Mouse (Mus musculus): ENCODE results near the gene Cnot3. TPM values are rescaled to one million over a fixed set of nuclear protein-coding genes. Genes with fewer than 3 reads are reported as not detected.

The Cnot3 gene
- polyA plus RNA-seq, 1 experiment from 2014 or later: 47.3 TPM

DNA sequence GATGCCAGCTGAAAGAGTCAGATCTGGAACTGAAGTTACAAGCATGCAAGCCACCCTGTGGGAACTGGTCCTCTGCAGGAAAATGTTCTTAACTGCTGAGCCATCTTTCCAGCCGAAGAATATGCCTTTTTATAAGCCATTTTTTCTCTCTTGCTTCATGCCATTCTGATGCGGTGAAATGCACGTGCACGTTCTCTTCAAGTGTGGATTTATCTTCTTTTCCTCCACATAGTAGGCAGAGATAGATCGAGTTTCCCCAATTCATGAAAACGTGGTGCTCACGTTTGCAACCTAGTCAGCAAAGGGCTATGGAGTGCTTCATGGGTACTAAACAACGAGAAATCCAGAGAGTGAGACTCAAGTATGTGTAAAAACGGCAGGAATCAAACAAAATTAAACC is 1.2 kb upstream of the Cnot3 start:
- no peak overlapping the region; the same call in 1 of the 2 replicates for H3K9ac ChIP-seq (replicated peaks; ENCODE audit: low read depth, low read length)
- peak overlapping the region; percentile 76 for H3K4me2 ChIP-seq (ENCODE audit: low read length)
- 23% methylated on average over 9 of the region's 9 CpGs for WGBS
- peak overlapping the region; percentile 47 for H3K4me3 ChIP-seq (replicated peaks; ENCODE audit: low read length)
- H3K4me1 ChIP-seq (replicated peaks; ENCODE audit: control insufficient read depth, insufficient read depth, low read length): peaks cover 34% of the 10 kb centered on the region
- H3K27me3 ChIP-seq (replicated peaks; ENCODE audit: control insufficient read depth, insufficient read depth, low read length): no peaks in the 10 kb centered on the region
- no peak overlapping the region for H3K27ac ChIP-seq (ENCODE audit: low read length)
- H3K9me3 ChIP-seq (ENCODE audit: control insufficient read depth, low read length): no peaks in the 10 kb centered on the region
- no peak for ATAC-seq
- peaks cover 12% of the 10 kb centered on the region for H3K36me3 ChIP-seq (ENCODE audit: control insufficient read depth, insufficient read depth)

DNA sequence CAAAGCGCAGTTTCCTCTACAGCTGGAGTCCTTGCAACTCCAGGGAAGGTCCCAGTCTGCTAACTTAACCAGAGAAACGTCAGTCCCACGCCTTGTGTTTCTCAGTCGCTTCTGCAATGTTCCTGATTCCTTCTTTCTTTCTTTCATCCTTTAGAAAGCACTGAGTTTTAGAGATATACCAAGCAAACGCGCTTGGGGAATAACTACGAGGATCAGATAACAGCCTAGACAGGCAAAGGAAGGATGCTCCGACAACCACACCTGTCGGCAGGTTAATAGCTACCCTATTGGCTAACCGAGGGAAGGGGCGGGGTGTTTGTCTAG is 758 bp upstream of the Cnot3 start:
- Histone ChIP-seq H3K4me3 (replicated peaks; ENCODE audit: low read length) (peak overlapping the region; percentile 47), H3K4me1 (replicated peaks; ENCODE audit: control insufficient read depth, insufficient read depth, low read length) (peaks cover 37% of the 10 kb centered on the region), H3K27me3 (replicated peaks; ENCODE audit: control insufficient read depth, insufficient read depth, low read length) (no peaks in the 10 kb centered on the region), H3K36me3 (ENCODE audit: control insufficient read depth, insufficient read depth) (peaks cover 12% of the 10 kb centered on the region), H3K9me3 (ENCODE audit: control insufficient read depth, low read length) (no peaks in the 10 kb centered on the region), H3K4me2 (ENCODE audit: low read length) (peak overlapping the region; percentile 76), H3K27ac (ENCODE audit: low read length) (peak overlapping the region; percentile 62), H3K9ac (replicated peaks; ENCODE audit: low read depth, low read length) (peak overlapping the region; percentile 33; the same call in 1 of the 2 replicates)
- ATAC-seq: no peak
- WGBS: 1% methylated on average over 11 of the region's 11 CpGs

DNA sequence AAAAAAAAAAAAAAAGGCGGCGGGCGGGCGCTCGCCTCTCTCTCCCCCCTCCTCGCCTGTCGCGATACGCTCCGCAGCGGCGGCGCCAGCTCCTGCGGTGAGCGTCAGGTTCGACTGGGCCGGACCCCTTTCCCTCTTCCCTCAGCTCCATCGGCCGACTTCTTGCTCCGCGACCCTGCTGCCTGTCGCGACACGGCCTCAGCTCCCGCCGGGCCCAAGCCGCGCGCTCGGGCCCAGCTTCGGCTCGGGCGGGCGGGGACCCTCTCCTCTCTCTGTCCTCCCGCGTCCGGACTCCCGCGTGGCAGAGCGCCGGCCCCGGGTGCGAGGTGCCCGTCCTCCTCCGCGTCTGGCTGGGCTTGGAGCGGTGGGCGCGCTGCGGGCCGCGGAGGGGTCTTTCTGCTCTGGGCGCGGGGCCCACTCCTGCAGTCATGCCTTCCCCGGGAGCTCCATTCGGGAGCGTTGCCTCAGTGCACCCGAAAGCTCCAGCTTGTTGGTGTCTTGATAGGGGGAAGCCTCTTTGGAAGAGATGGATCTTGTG is 489 bp downstream of the Cnot3 start:
- Histone ChIP-seq H3K4me1 (replicated peaks; ENCODE audit: control insufficient read depth, insufficient read depth, low read length) (peaks cover 37% of the 10 kb centered on the region), H3K27me3 (replicated peaks; ENCODE audit: control insufficient read depth, insufficient read depth, low read length) (no peaks in the 10 kb centered on the region), H3K4me3 (replicated peaks; ENCODE audit: low read length) (peak overlapping the region; percentile 71), H3K9me3 (ENCODE audit: control insufficient read depth, low read length) (no peaks in the 10 kb centered on the region), H3K4me2 (ENCODE audit: low read length) (peak overlapping the region; percentile 88), H3K36me3 (ENCODE audit: control insufficient read depth, insufficient read depth) (peaks cover 9% of the 10 kb centered on the region), H3K9ac (replicated peaks; ENCODE audit: low read depth, low read length) (peak overlapping the region; percentile 80), H3K27ac (ENCODE audit: low read length) (peak overlapping the region; percentile 97)
- under 1% methylated on average over 45 of the region's 58 CpGs for WGBS
- no peak for ATAC-seq

DNA sequence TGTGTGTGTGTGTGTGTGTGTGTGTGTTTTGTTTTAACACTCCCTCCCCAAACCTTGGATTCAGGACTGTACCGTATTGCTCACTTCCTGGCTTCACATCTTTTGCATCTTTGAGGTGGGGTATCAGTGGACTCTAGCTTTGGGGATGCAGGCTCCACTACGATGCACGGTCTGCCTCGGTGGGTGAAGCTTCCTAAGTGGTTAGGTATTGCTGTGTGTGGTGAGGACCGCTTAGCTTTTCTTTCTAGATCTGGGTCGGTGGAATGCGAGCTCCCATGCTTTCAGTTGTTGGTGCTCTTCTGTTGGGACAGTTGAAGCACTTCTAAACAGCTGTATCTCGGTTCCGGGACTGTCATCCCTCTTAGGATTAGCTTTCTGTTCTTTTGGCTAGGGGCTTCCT is 1.1 kb downstream of the Cnot3 start:
- Histone ChIP-seq H3K4me1 (replicated peaks; ENCODE audit: control insufficient read depth, insufficient read depth, low read length) (peaks cover 37% of the 10 kb centered on the region), H3K36me3 (ENCODE audit: control insufficient read depth, insufficient read depth) (peaks cover 15% of the 10 kb centered on the region), H3K9me3 (ENCODE audit: control insufficient read depth, low read length) (no peaks in the 10 kb centered on the region), H3K27me3 (replicated peaks; ENCODE audit: control insufficient read depth, insufficient read depth, low read length) (no peaks in the 10 kb centered on the region), H3K9ac (replicated peaks; ENCODE audit: low read depth, low read length) (peak overlapping the region; percentile 80), H3K4me2 (ENCODE audit: low read length) (peak overlapping the region; percentile 88), H3K27ac (ENCODE audit: low read length) (peak overlapping the region; percentile 97; the same call in 1 of the 2 replicates), H3K4me3 (replicated peaks; ENCODE audit: low read length) (peak overlapping the region; percentile 71)
- ATAC-seq: no peak
- WGBS: 18% methylated on average over 9 of the region's 9 CpGs

DNA sequence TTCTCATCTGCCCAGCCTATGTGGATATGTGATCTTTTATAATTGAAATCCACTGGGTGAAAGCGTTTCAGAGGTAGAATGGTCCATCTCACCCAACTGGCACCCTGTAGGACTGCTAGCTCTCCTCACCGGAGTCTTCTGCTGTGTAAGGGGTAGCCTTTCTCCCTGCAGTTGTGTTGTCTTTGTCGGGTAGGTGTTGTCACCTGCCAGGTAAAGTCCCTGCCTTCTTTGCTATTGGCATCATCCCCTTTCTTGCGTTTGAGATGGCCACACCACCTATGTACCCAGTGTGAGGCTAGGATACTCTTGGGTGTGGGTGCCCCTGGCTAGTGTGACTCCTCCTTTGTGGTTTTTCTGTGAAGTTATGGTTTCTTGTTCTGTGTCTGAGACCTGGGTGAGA is 1.6 kb downstream of the Cnot3 start:
- peak overlapping the region; percentile 80 for H3K9ac ChIP-seq (replicated peaks; ENCODE audit: low read depth, low read length)
- H3K4me1 ChIP-seq (replicated peaks; ENCODE audit: control insufficient read depth, insufficient read depth, low read length): peaks cover 37% of the 10 kb centered on the region
- no peak overlapping the region for H3K27ac ChIP-seq (ENCODE audit: low read length)
- peaks cover 15% of the 10 kb centered on the region for H3K36me3 ChIP-seq (ENCODE audit: control insufficient read depth, insufficient read depth)
- H3K9me3 ChIP-seq (ENCODE audit: control insufficient read depth, low read length): no peaks in the 10 kb centered on the region
- H3K4me2 ChIP-seq (ENCODE audit: low read length): peak overlapping the region; percentile 88
- WGBS: 68% methylated on average over 4 of the region's 4 CpGs
- peak overlapping the region; percentile 71 for H3K4me3 ChIP-seq (replicated peaks; ENCODE audit: low read length)
- no peaks in the 10 kb centered on the region for H3K27me3 ChIP-seq (replicated peaks; ENCODE audit: control insufficient read depth, insufficient read depth, low read length)
- no peak for ATAC-seq

DNA sequence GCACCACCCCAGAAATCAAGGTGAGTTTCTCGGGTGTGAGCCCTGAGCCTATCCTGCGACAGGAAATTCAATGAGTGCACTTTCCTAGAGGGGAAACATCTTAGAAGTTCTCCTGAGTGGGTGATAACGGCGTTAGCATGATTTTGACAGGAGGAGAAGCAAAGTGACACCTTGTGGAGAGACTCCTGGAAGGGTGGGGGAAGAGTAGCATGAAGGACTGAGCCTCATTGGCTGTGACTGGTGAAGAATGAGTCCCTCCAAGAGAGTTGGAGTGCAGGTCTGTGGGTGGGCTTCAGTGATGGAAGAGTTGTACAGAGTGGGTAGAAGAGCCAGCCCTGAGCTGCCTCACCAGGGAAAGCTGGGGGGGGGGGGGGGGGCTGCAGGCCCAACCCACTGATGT is 11.9 kb downstream of the Cnot3 start:
- ATAC-seq: no peak
- peaks cover 67% of the 10 kb centered on the region for H3K36me3 ChIP-seq (ENCODE audit: control insufficient read depth, insufficient read depth)
- H3K4me2 ChIP-seq (ENCODE audit: low read length): no peak overlapping the region
- H3K27ac ChIP-seq (ENCODE audit: low read length): no peak overlapping the region
- no peaks in the 10 kb centered on the region for H3K9me3 ChIP-seq (ENCODE audit: control insufficient read depth, low read length)
- WGBS: 92% methylated on average over 4 of the region's 4 CpGs
- no peaks in the 10 kb centered on the region for H3K4me1 ChIP-seq (replicated peaks; ENCODE audit: control insufficient read depth, insufficient read depth, low read length)
- no peaks in the 10 kb centered on the region for H3K27me3 ChIP-seq (replicated peaks; ENCODE audit: control insufficient read depth, insufficient read depth, low read length)
- no peak overlapping the region for H3K9ac ChIP-seq (replicated peaks; ENCODE audit: low read depth, low read length)
- H3K4me3 ChIP-seq (replicated peaks; ENCODE audit: low read length): no peak overlapping the region

DNA sequence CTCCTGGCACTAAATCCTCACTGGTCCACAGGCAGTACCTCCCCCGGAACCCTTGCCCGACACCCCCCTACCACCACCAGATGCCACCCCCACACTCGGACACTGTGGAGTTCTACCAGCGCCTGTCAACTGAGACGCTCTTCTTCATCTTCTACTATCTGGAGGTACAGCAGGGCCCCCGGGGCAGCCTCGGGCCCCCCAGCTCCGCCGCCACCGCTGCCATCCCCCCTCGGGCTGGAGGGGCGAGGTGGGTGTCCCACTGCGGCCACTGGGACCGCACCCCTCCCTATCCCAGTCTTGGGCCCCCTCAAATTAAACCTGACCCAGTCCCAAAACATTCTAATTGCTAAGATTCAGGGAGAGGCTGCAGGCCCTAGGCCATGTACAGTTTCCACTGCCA is 13.5 kb downstream of the Cnot3 start:
- no peaks in the 10 kb centered on the region for H3K27me3 ChIP-seq (replicated peaks; ENCODE audit: control insufficient read depth, insufficient read depth, low read length)
- WGBS: 96% methylated on average over 13 of the region's 14 CpGs
- ATAC-seq: no peak
- no peak overlapping the region for H3K27ac ChIP-seq (ENCODE audit: low read length)
- H3K9me3 ChIP-seq (ENCODE audit: control insufficient read depth, low read length): no peaks in the 10 kb centered on the region
- H3K4me2 ChIP-seq (ENCODE audit: low read length): no peak overlapping the region
- peaks cover under 1% of the 10 kb centered on the region for H3K4me1 ChIP-seq (replicated peaks; ENCODE audit: control insufficient read depth, insufficient read depth, low read length)
- H3K36me3 ChIP-seq (ENCODE audit: control insufficient read depth, insufficient read depth): peaks cover 58% of the 10 kb centered on the region
- H3K4me3 ChIP-seq (replicated peaks; ENCODE audit: low read length): no peak overlapping the region
- H3K9ac ChIP-seq (replicated peaks; ENCODE audit: low read depth, low read length): no peak overlapping the region

DNA sequence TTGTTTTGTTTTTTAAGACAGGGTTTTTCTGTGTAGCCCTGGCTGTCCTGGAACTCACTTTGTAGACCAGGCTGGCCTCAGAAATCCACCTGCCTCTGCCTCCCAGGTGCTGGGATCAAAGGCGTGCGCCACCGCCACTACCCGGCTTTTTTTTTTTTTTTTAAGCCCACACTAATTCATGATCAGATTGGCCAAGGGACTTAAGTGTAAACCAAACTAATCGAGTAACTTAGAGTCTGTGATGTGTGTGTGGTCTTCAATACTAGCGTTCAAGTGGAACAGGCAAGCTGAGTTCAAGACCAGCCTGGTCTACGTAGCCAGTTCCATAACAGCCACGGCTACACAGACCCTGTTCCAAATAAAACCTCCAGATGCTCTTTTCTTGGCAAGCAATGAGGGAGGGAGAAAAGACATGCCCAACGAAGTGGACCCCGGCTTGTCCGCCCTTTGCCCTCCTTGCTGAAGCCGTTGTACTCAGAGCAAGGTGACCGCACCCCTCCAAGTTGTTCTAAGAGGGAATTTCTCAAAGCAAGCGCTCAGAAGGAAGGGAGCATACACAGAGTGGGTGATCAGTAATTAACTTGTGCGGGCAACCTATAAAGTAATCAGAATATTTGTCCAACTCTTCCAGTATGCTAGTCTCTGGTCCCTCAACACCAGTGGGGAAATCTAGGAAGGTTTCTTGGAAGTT is 19.6 kb downstream of the Cnot3 start:
- ATAC-seq: peak; percentile 22
- Histone ChIP-seq H3K27ac (ENCODE audit: low read length) (peak overlapping the region; percentile 76), H3K9me3 (ENCODE audit: control insufficient read depth, low read length) (no peaks in the 10 kb centered on the region), H3K4me1 (replicated peaks; ENCODE audit: control insufficient read depth, insufficient read depth, low read length) (peaks cover 18% of the 10 kb centered on the region), H3K9ac (replicated peaks; ENCODE audit: low read depth, low read length) (peak overlapping the region; percentile 70), H3K27me3 (replicated peaks; ENCODE audit: control insufficient read depth, insufficient read depth, low read length) (no peaks in the 10 kb centered on the region), H3K4me2 (ENCODE audit: low read length) (peak overlapping the region; percentile 92), H3K36me3 (ENCODE audit: control insufficient read depth, insufficient read depth) (peaks cover 15% of the 10 kb centered on the region), H3K4me3 (replicated peaks; ENCODE audit: low read length) (peak overlapping the region; percentile 88)
- 25% methylated on average over 15 of the region's 15 CpGs for WGBS

DNA sequence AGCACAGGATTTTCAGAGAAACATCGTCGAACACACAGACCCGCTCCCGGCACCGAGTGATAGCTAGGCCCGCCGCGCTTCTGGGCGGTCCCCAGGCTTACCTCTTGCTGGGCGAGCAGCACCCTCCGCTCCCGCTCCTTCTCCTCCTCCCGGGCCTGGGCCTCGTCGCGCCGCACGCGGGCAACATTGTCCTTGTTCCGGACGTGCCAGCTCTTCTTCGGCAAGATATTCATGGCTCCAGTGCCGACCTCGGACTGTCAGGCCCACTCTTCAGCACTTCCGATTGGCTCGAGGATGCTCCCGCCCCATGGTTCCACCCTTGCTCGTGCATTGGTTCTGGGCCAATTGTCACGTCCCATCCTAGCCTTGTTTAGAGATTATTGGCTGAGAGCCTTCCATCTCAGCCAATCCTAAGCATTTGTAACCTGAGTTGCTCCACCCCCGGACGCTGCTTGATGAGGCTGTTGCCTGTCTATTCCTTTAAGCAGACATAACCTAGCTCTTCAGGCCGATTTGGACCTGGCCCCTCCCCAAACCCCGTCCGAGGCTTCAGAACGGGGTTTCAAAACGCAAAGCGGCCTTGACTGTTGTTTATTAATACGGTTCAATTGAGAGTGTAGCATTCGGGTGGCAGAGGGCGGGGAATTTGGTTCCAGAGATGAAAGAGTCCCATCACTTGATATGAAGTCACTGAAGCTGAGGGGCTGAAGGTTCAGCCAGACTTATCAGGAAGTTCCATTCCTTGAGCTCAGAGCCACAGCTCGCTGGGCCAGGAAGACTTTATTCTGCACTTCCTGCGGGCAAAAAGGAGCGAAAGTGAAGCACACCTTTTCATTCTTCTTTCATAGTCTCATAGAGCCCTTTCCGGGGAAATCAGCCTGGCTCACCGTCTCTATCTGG is 20.4 kb downstream of the Cnot3 start, which contains the start of gene Leng1:
Gene Leng1, minus strand, starts transcription at position 626 of the 900 bp plus-strand sequence.
- H3K9me3 ChIP-seq (ENCODE audit: control insufficient read depth, low read length): no peaks in the 10 kb centered on the region
- H3K9ac ChIP-seq (replicated peaks; ENCODE audit: low read depth, low read length): peak within 1 kb of the TSS; percentile 70
- H3K27ac ChIP-seq (ENCODE audit: low read length): peak within 1 kb of the TSS; percentile 84
- H3K36me3 ChIP-seq (ENCODE audit: control insufficient read depth, insufficient read depth): peaks cover 11% of the 10 kb centered on the region
- 4% methylated on average over 44 of the region's 45 CpGs for WGBS
- no peaks in the 10 kb centered on the region for H3K27me3 ChIP-seq (replicated peaks; ENCODE audit: control insufficient read depth, insufficient read depth, low read length)
- peak within 1 kb of the TSS; percentile 88 for H3K4me3 ChIP-seq (replicated peaks; ENCODE audit: low read length)
- peak within 1 kb of the TSS; percentile 92 for H3K4me2 ChIP-seq (ENCODE audit: low read length)
- H3K4me1 ChIP-seq (replicated peaks; ENCODE audit: control insufficient read depth, insufficient read depth, low read length): peaks cover 18% of the 10 kb centered on the region
- ATAC-seq: peak; percentile 99

Measured in forebrain, embryonic 16.5 days (tissue).